Mouse (Mus musculus): ENCODE measurements around the gene Plxna2. TPM values are rescaled to one million over a fixed set of nuclear protein-coding genes. Genes with fewer than 3 reads are reported as not detected.

Gene Plxna2
- polyA plus RNA-seq, 2 experiments = 1.1 to 1.2 TPM

GRCm38 (mm10) chr1:194672525-194672894 lies 54.5 kb downstream of the Plxna2 start:
- TF ChIP-seq EP300 (IDR thresholded peaks at IDR 0.05; ENCODE audit: low read depth) (no peak), CTCF (IDR thresholded peaks at IDR 0.05; ENCODE audit: low read depth) (no peak)
- 23% methylated on average over 1 of the region's 1 CpGs for WGBS (ENCODE audit: insufficient replicate concordance)
- DNase-seq (ENCODE audit: low read depth in 3 of 3, low spot score in 3 of 3) = peak in 1 of 3 experiments; percentile 45
- no peaks in the 10 kb centered on the region for H3K9me3 ChIP-seq (ENCODE audit: control insufficient read depth, low read length)
- H3K27me3 ChIP-seq (ENCODE audit: control insufficient read depth, insufficient read depth, low read length) = no peaks in the 10 kb centered on the region
- peaks cover 38 to 44% of the 10 kb centered on the region in 2 experiments for H3K4me1 ChIP-seq (replicated peaks; ENCODE audit: control insufficient read depth in 2 of 2, insufficient read depth in 2 of 2, low read length in 1 of 2)
- H3K4me2 ChIP-seq (ENCODE audit: low read depth) = no peak overlapping the region; the same call in 1 of the 2 replicates
- peak; percentile 59 for ATAC-seq (ENCODE audit: insufficient read depth)
- H3K9ac ChIP-seq (replicated peaks) = no peak overlapping the region
- H3K27ac ChIP-seq = 0 out of 2 replicates have a peak overlapping the region, but pooled peaks have one; percentile 53
- no peaks in the 10 kb centered on the region for H3K36me3 ChIP-seq (replicated peaks; ENCODE audit: control insufficient read depth, insufficient read depth, low read depth)
- H3K4me3 ChIP-seq (ENCODE audit: insufficient read depth in 1 of 2, low read depth in 2 of 2, low read length in 2 of 2) = no peak overlapping the region

- peak overlapping the region; percentile 53 for H3K27ac ChIP-seq
- H3K4me3 ChIP-seq (ENCODE audit: insufficient read depth in 1 of 2, low read depth in 2 of 2, low read length in 2 of 2) = no peak overlapping the region
- no peak for TF ChIP-seq CTCF (IDR thresholded peaks at IDR 0.05; ENCODE audit: low read depth)
- TF ChIP-seq EP300 (IDR thresholded peaks at IDR 0.05; ENCODE audit: low read depth) = peak; percentile 68
- H3K9me3 ChIP-seq (ENCODE audit: control insufficient read depth, low read length) = no peaks in the 10 kb centered on the region
- ATAC-seq (ENCODE audit: insufficient read depth) = peak; percentile 60
- H3K4me2 ChIP-seq (ENCODE audit: low read depth) = peak overlapping the region; percentile 44
- peak in 2 of 3 experiments; percentile 33 to 43 for DNase-seq (ENCODE audit: low read depth in 3 of 3, low spot score in 3 of 3)
- peaks cover 38 to 51% of the 10 kb centered on the region in 2 experiments for H3K4me1 ChIP-seq (replicated peaks; ENCODE audit: control insufficient read depth in 2 of 2, insufficient read depth in 2 of 2, low read length in 1 of 2)
- H3K9ac ChIP-seq (replicated peaks) = no peak overlapping the region
- no peaks in the 10 kb centered on the region for H3K27me3 ChIP-seq (ENCODE audit: control insufficient read depth, insufficient read depth, low read length)
- no peaks in the 10 kb centered on the region for H3K36me3 ChIP-seq (replicated peaks; ENCODE audit: control insufficient read depth, insufficient read depth, low read depth)
Measured at GRCm38 (mm10) chr1:194673229-194673628, 55.2 kb downstream of the Plxna2 start.

- Histone ChIP-seq H3K36me3 (replicated peaks; ENCODE audit: control insufficient read depth, insufficient read depth, low read depth) (no peaks in the 10 kb centered on the region), H3K9ac (replicated peaks) (peak overlapping the region; percentile 34; the same call in 1 of the 2 replicates), H3K27me3 (ENCODE audit: control insufficient read depth, insufficient read depth, low read length) (no peaks in the 10 kb centered on the region), H3K4me2 (ENCODE audit: low read depth) (peak overlapping the region; percentile 57), H3K4me1 (replicated peaks; ENCODE audit: control insufficient read depth in 2 of 2, insufficient read depth in 2 of 2, low read length in 1 of 2) (peaks cover 38 to 61% of the 10 kb centered on the region in 2 experiments), H3K4me3 (ENCODE audit: insufficient read depth in 1 of 2, low read depth in 2 of 2, low read length in 2 of 2) (no peak overlapping the region), H3K9me3 (ENCODE audit: control insufficient read depth, low read length) (no peaks in the 10 kb centered on the region), H3K27ac (peak overlapping the region; percentile 36)
- ATAC-seq (ENCODE audit: insufficient read depth) = peak; percentile 36; the same call in 1 of the 2 replicates
- TF ChIP-seq EP300 (IDR thresholded peaks at IDR 0.05; ENCODE audit: low read depth) (no peak), CTCF (IDR thresholded peaks at IDR 0.05; ENCODE audit: low read depth) (no peak)
- no peak for DNase-seq (ENCODE audit: low read depth in 3 of 3, low spot score in 3 of 3)
- 58% methylated on average over 3 of the region's 3 CpGs for WGBS (ENCODE audit: insufficient replicate concordance)
Measured at GRCm38 (mm10) chr1:194675106-194675890, 57.3 kb downstream of the Plxna2 start.

DNA sequence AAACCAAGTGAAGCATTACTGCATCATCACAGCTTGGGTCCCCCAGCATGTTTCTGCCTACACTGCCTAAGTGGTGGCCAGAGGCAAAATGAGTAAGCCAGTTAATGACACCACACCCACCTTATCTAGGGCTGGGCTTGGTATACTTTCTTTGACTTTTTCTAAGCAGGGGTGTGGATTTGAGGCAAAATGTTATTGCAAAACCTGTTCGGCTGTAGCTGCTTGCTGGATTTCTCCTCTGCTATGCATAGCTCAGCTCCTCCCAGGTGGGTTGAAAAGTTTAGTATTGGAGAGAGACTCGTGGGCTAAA lies 57.8 kb downstream of the Plxna2 start:
- no peaks in the 10 kb centered on the region for H3K9me3 ChIP-seq (ENCODE audit: control insufficient read depth, low read length)
- H3K9ac ChIP-seq (replicated peaks) = peak overlapping the region; percentile 34; the same call in 1 of the 2 replicates
- peak; percentile 80 for ATAC-seq (ENCODE audit: insufficient read depth)
- H3K4me1 ChIP-seq (replicated peaks; ENCODE audit: control insufficient read depth in 2 of 2, insufficient read depth in 2 of 2, low read length in 1 of 2) = peaks cover 38 to 64% of the 10 kb centered on the region in 2 experiments
- peak overlapping the region; percentile 36; the same call in 1 of the 2 replicates for H3K27ac ChIP-seq
- H3K4me3 ChIP-seq (ENCODE audit: insufficient read depth in 1 of 2, low read depth in 2 of 2, low read length in 2 of 2) = no peak overlapping the region
- peak overlapping the region; percentile 57 for H3K4me2 ChIP-seq (ENCODE audit: low read depth)
- H3K36me3 ChIP-seq (replicated peaks; ENCODE audit: control insufficient read depth, insufficient read depth, low read depth) = no peaks in the 10 kb centered on the region
- TF ChIP-seq EP300 (IDR thresholded peaks at IDR 0.05; ENCODE audit: low read depth) = no peak
- no peak for TF ChIP-seq CTCF (IDR thresholded peaks at IDR 0.05; ENCODE audit: low read depth)
- WGBS (ENCODE audit: insufficient replicate concordance) = 16% methylated on average over 2 of the region's 2 CpGs
- peak; percentile 51 to 61 (median 57) for DNase-seq (ENCODE audit: low read depth in 3 of 3, low spot score in 3 of 3)
- no peaks in the 10 kb centered on the region for H3K27me3 ChIP-seq (ENCODE audit: control insufficient read depth, insufficient read depth, low read length)

GRCm38 (mm10) chr1:194677878-194678277 lies 59.9 kb downstream of the Plxna2 start:
- no peak for ATAC-seq (ENCODE audit: insufficient read depth)
- H3K4me1 ChIP-seq (replicated peaks; ENCODE audit: control insufficient read depth in 2 of 2, insufficient read depth in 2 of 2, low read length in 1 of 2) = peaks cover 31 to 52% of the 10 kb centered on the region in 2 experiments
- DNase-seq (ENCODE audit: low read depth in 3 of 3, low spot score in 3 of 3) = no peak
- no peak overlapping the region for H3K4me2 ChIP-seq (ENCODE audit: low read depth)
- no peak for TF ChIP-seq EP300 (IDR thresholded peaks at IDR 0.05; ENCODE audit: low read depth)
- no peak for TF ChIP-seq CTCF (IDR thresholded peaks at IDR 0.05; ENCODE audit: low read depth)
- no peaks in the 10 kb centered on the region for H3K36me3 ChIP-seq (replicated peaks; ENCODE audit: control insufficient read depth, insufficient read depth, low read depth)
- no peak overlapping the region for H3K9ac ChIP-seq (replicated peaks)
- no peaks in the 10 kb centered on the region for H3K27me3 ChIP-seq (ENCODE audit: control insufficient read depth, insufficient read depth, low read length)
- no peak overlapping the region for H3K27ac ChIP-seq
- H3K4me3 ChIP-seq (ENCODE audit: insufficient read depth in 1 of 2, low read depth in 2 of 2, low read length in 2 of 2) = no peak overlapping the region
- no peaks in the 10 kb centered on the region for H3K9me3 ChIP-seq (ENCODE audit: control insufficient read depth, low read length)
- 76% methylated on average over 3 of the region's 3 CpGs for WGBS (ENCODE audit: insufficient replicate concordance)
